Mouse (Mus musculus): ENCODE results near the gene Gpx4. TPM values are rescaled to one million over a fixed set of nuclear protein-coding genes. Genes with fewer than 3 reads are reported as not detected.

Gpx4 gene
- polyA plus RNA-seq, 1 experiment from 2014 or later: 767 TPM

Other genes with a start within 250 kb of the Gpx4 start
- gene Misp, start 226.2 kb upstream of the Gpx4 start, polyA plus RNA-seq (2016; fragmentation: Nextera tagmentation; extraction: Ambion mirVana): 0.21 and 0.82 TPM in 2 replicates
- gene Ptbp1, start 192.7 kb upstream of the Gpx4 start, polyA plus RNA-seq (2016; fragmentation: Nextera tagmentation; extraction: Ambion mirVana): 174 and 264 TPM in 2 replicates
- 2.4 and 7.8 TPM in 2 replicates for gene Prtn3, start 172.7 kb upstream of the Gpx4 start, polyA plus RNA-seq (2016; fragmentation: Nextera tagmentation; extraction: Ambion mirVana)
- gene Plppr3, start 172.5 kb upstream of the Gpx4 start, polyA plus RNA-seq (2016; fragmentation: Nextera tagmentation; extraction: Ambion mirVana): 16.2 and 36.9 TPM in 2 replicates
- 0.14 and 0.15 TPM in 2 replicates for gene Elane, start 160.9 kb upstream of the Gpx4 start, polyA plus RNA-seq (2016; fragmentation: Nextera tagmentation; extraction: Ambion mirVana)
- not detected in 2 replicates for gene Cfd, start 156.3 kb upstream of the Gpx4 start, polyA plus RNA-seq (2016; fragmentation: Nextera tagmentation; extraction: Ambion mirVana)
- gene Med16, start 138.2 kb upstream of the Gpx4 start, polyA plus RNA-seq (2016; fragmentation: Nextera tagmentation; extraction: Ambion mirVana): 51.9 and 54.4 TPM in 2 replicates
- gene Gm26602, start 136.3 kb upstream of the Gpx4 start, polyA plus RNA-seq (2016; fragmentation: Nextera tagmentation; extraction: Ambion mirVana): 1.4 and 4.0 TPM in 2 replicates
- 0.31 and 0.33 TPM in 2 replicates for gene Kiss1r, start 130.2 kb upstream of the Gpx4 start, polyA plus RNA-seq (2016; fragmentation: Nextera tagmentation; extraction: Ambion mirVana)
- 88.7 and 96.0 TPM in 2 replicates for gene R3hdm4, start 126.0 kb upstream of the Gpx4 start, polyA plus RNA-seq (2016; fragmentation: Nextera tagmentation; extraction: Ambion mirVana)
- gene Arid3a, start 120.1 kb upstream of the Gpx4 start, polyA plus RNA-seq (2016; fragmentation: Nextera tagmentation; extraction: Ambion mirVana): 12.5 and 16.4 TPM in 2 replicates
- gene Wdr18, start 87.0 kb upstream of the Gpx4 start, polyA plus RNA-seq (2016; fragmentation: Nextera tagmentation; extraction: Ambion mirVana): 127 and 155 TPM in 2 replicates
- gene Grin3b, start 76.5 kb upstream of the Gpx4 start, polyA plus RNA-seq (2016; fragmentation: Nextera tagmentation; extraction: Ambion mirVana): 0.30 and 0.34 TPM in 2 replicates
- gene Tmem259, start 62.8 kb upstream of the Gpx4 start, polyA plus RNA-seq (2016; fragmentation: Nextera tagmentation; extraction: Ambion mirVana): 12.7 and 16.4 TPM in 2 replicates
- 408 and 456 TPM in 2 replicates for gene Cnn2, start 58.6 kb upstream of the Gpx4 start, polyA plus RNA-seq (2016; fragmentation: Nextera tagmentation; extraction: Ambion mirVana)
- gene Abca7, start 50.7 kb upstream of the Gpx4 start, polyA plus RNA-seq (2016; fragmentation: Nextera tagmentation; extraction: Ambion mirVana): 2.8 and 4.1 TPM in 2 replicates
- gene Arhgap45, start 30.5 kb upstream of the Gpx4 start, polyA plus RNA-seq (2016; fragmentation: Nextera tagmentation; extraction: Ambion mirVana): 12.0 and 16.7 TPM in 2 replicates
- gene Polr2e, start 7.4 kb upstream of the Gpx4 start, polyA plus RNA-seq (2016; fragmentation: Nextera tagmentation; extraction: Ambion mirVana): 181 and 233 TPM in 2 replicates
- gene Sbno2, start 58.4 kb downstream of the Gpx4 start, polyA plus RNA-seq (2016; fragmentation: Nextera tagmentation; extraction: Ambion mirVana): 14.8 and 15.6 TPM in 2 replicates
- 12.4 and 17.8 TPM in 2 replicates for gene Stk11, start 68.6 kb downstream of the Gpx4 start, polyA plus RNA-seq (2016; fragmentation: Nextera tagmentation; extraction: Ambion mirVana)
- 689 and 872 TPM in 2 replicates for gene Atp5d, start 91.5 kb downstream of the Gpx4 start, polyA plus RNA-seq (2016; fragmentation: Nextera tagmentation; extraction: Ambion mirVana)
- gene Cbarp, start 93.7 kb downstream of the Gpx4 start, polyA plus RNA-seq (2016; fragmentation: Nextera tagmentation; extraction: Ambion mirVana): 2.0 and 4.0 TPM in 2 replicates
- gene Midn, start 101.1 kb downstream of the Gpx4 start, polyA plus RNA-seq (2016; fragmentation: Nextera tagmentation; extraction: Ambion mirVana): 16.1 and 24.4 TPM in 2 replicates
- 85.7 and 98.0 TPM in 2 replicates for gene Cirbp, start 118.8 kb downstream of the Gpx4 start, polyA plus RNA-seq (2016; fragmentation: Nextera tagmentation; extraction: Ambion mirVana)
- 11.7 and 13.9 TPM in 2 replicates for gene 1600002K03Rik, start 125.8 kb downstream of the Gpx4 start, polyA plus RNA-seq (2016; fragmentation: Nextera tagmentation; extraction: Ambion mirVana)
- gene Efna2, start 132.3 kb downstream of the Gpx4 start, polyA plus RNA-seq (2016; fragmentation: Nextera tagmentation; extraction: Ambion mirVana): 14.9 and 20.6 TPM in 2 replicates
- gene Mum1, start 179.3 kb downstream of the Gpx4 start, polyA plus RNA-seq (2016; fragmentation: Nextera tagmentation; extraction: Ambion mirVana): 56.4 and 76.5 TPM in 2 replicates
- 432 and 538 TPM in 2 replicates for gene Ndufs7, start 202.0 kb downstream of the Gpx4 start, polyA plus RNA-seq (2016; fragmentation: Nextera tagmentation; extraction: Ambion mirVana)
- 61.2 and 72.0 TPM in 2 replicates for gene Gamt, start 213.8 kb downstream of the Gpx4 start, polyA plus RNA-seq (2016; fragmentation: Nextera tagmentation; extraction: Ambion mirVana)
- 40.2 and 58.0 TPM in 2 replicates for gene Dazap1, start 214.3 kb downstream of the Gpx4 start, polyA plus RNA-seq (2016; fragmentation: Nextera tagmentation; extraction: Ambion mirVana)
- 774 and 882 TPM in 2 replicates for gene Rps15, start 245.3 kb downstream of the Gpx4 start, polyA plus RNA-seq (2016; fragmentation: Nextera tagmentation; extraction: Ambion mirVana)
- gene Apc2, start 248.8 kb downstream of the Gpx4 start, polyA plus RNA-seq (2016; fragmentation: Nextera tagmentation; extraction: Ambion mirVana): 0.74 and 0.78 TPM in 2 replicates